Mouse (Mus musculus) frontal cortex, adult (tissue): ENCODE measurements at regions not wholly inside any gene's neighbourhood (a gene's known extent, or its start where the extent isn't known, plus 50 kb on each side); places are given as distances from the start of the nearest gene placed in this dataset.

Source experiments
- ATAC-seq: cut with Nextera tagmentation; 2 replicates; pipeline ENCODE4 v1.9.2; 2017; ENCODE audit warnings: mild to moderate bottlenecking, moderate library complexity, mixed read lengths; ENCODE audit not compliant: low TSS enrichment

GRCm38 (mm10) chr3:60917271-60917670 lies 85.3 kb upstream of the P2ry1 start:
- no peak for ATAC-seq

- ATAC-seq: no peak
Measured at GRCm38 (mm10) chr3:60926024-60926547, 76.5 kb upstream of the P2ry1 start.

GRCm38 (mm10) chr3:60928910-60929309 lies 73.7 kb upstream of the P2ry1 start:
- ATAC-seq: no peak

- no peak for ATAC-seq
Measured at GRCm38 (mm10) chr3:60934492-60934891, 68.1 kb upstream of the P2ry1 start.

- no peak for ATAC-seq
Measured at GRCm38 (mm10) chr3:60941451-60941850, 61.1 kb upstream of the P2ry1 start.

GRCm38 (mm10) chr3:60948897-60949296 lies 53.7 kb upstream of the P2ry1 start:
- no peak for ATAC-seq
